Mouse (Mus musculus) Patski (cell line): ENCODE data around the gene Sash1. TPM values are rescaled to one million over a fixed set of nuclear protein-coding genes. Genes with fewer than 3 reads are reported as not detected.

Experiments
- ATAC-seq: fragments of 100-300 bp; one replicate; pipeline ENCODE4 v1.8.0; 2021
- CTCF ChIA-PET: fragments of 350-600 bp; sonication (Branson Sonifier 250); formaldehyde crosslinking; loops from one replicate; lab custom pipeline; 2022; ENCODE audit warnings: inconsistent platforms; lab: Charles Lee
- POLR2A ChIA-PET: fragments of 350-600 bp; sonication (Branson Sonifier 250); formaldehyde crosslinking; loops from one replicate; lab custom pipeline; 2022; ENCODE audit warnings: antibody characterized with exemption, inconsistent platforms; lab: Charles Lee
- DNase-seq: peaks from one replicate; pipeline ENCODE4 v3.0.0-alpha.2; 2011; ENCODE audit warnings: low read depth, low spot score
- H3K27me3 ChIP-seq: fragments of 371-371 bp; one replicate; pipeline ENCODE4 v1.5.1; 2021
- CTCF ChIP-seq: fragments of 100-300 bp; IDR thresholded peaks from one replicate; pipeline ENCODE4 v1.5.1; 2021
- in situ Hi-C: fragments of 300-500 bp; cut with MboI; formaldehyde crosslinking; loops from 3 replicates; pipeline ENCODE4 v1.11.1; 2018; ENCODE audit warnings: low pct_unique_long_range_greater_than_20kb, mixed read lengths
- polyA plus RNA-seq: library from polyadenylated mRNA; unstranded; gene quantifications from one replicate; pipeline ENCODE4 v1.2.3, GENCODE M21; 2021

The Sash1 gene
- polyA plus RNA-seq, 1 experiment from 2014 or later, result 86.3 TPM

- POLR2A ChIA-PET, result no interaction called here
- DNase-seq, result no peak
- ATAC-seq, result no peak
- H3K27me3 ChIP-seq, result no peaks in the 10 kb centered on the region
- TF ChIP-seq CTCF, result no peak
- CTCF ChIA-PET, result no interaction called here
- in situ Hi-C loops, result no loop called here
Measured at GRCm38 (mm10) chr10:8925299-8925698, 39.4 kb upstream of the Sash1 start.

- ChIA-PET CTCF (interaction anchor here (1.8 kb wide), 1 partner anchor 10 kb away, joined by 5 read pairs; no protein-coding TSS in a partner anchor), POLR2A (interaction anchor here (0.6 kb wide), 1 partner anchor 36 kb away, joined by 3 read pairs; the partner anchor contains the start of gene Sash1)
- H3K27me3 ChIP-seq, result no peaks in the 10 kb centered on the region
- DNase-seq (no peak), ATAC-seq (no peak)
- in situ Hi-C loops, result no loop called here
- TF ChIP-seq CTCF, result no peak
Measured at GRCm38 (mm10) chr10:8921098-8921693, 35.3 kb upstream of the Sash1 start.

GRCm38 (mm10) chr10:8917798-8918197 is 31.9 kb upstream of the Sash1 start:
- ChIA-PET POLR2A (no interaction called here), CTCF (interaction anchor here (1.4 kb wide), 1 partner anchor 32 kb away, joined by 3 read pairs; the partner anchor contains the start of gene Sash1)
- no peaks in the 10 kb centered on the region for H3K27me3 ChIP-seq
- no peak for TF ChIP-seq CTCF
- in situ Hi-C loops, result no loop called here
- ATAC-seq (no peak), DNase-seq (no peak)

- CTCF ChIA-PET, result interaction anchor here (1.4 kb wide), 1 partner anchor 31 kb away, joined by 3 read pairs; the partner anchor contains the start of gene Sash1
- ATAC-seq, result no peak
- POLR2A ChIA-PET, result no interaction called here
- H3K27me3 ChIP-seq, result no peaks in the 10 kb centered on the region
- TF ChIP-seq CTCF, result no peak
- in situ Hi-C loops, result no loop called here
- no peak for DNase-seq
Measured at GRCm38 (mm10) chr10:8917350-8917749, 31.5 kb upstream of the Sash1 start.

GRCm38 (mm10) chr10:8915755-8916154 is 29.9 kb upstream of the Sash1 start:
- ATAC-seq (no peak), DNase-seq (no peak)
- H3K27me3 ChIP-seq, result no peaks in the 10 kb centered on the region
- ChIA-PET POLR2A (no interaction called here), CTCF (no interaction called here)
- in situ Hi-C loops, result no loop called here
- TF ChIP-seq CTCF, result no peak

- ChIA-PET POLR2A (no interaction called here), CTCF (no interaction called here)
- no peak for TF ChIP-seq CTCF
- no peaks in the 10 kb centered on the region for H3K27me3 ChIP-seq
- in situ Hi-C loops, result no loop called here
- DNase-seq (no peak), ATAC-seq (no peak)
Measured at GRCm38 (mm10) chr10:8913904-8914303, 28.0 kb upstream of the Sash1 start.

GRCm38 (mm10) chr10:8912706-8913275 is 26.9 kb upstream of the Sash1 start:
- peak; percentile 40 for TF ChIP-seq CTCF
- POLR2A ChIA-PET, result no interaction called here
- ATAC-seq (no peak), DNase-seq (no peak)
- H3K27me3 ChIP-seq, result no peaks in the 10 kb centered on the region
- in situ Hi-C loops, result no loop called here
- CTCF ChIA-PET, result interaction anchor here (0.9 to 1.3 kb wide), 2 partner anchors 9 to 40 kb away, joined by 3 to 4 read pairs; no protein-coding TSS in a partner anchor

GRCm38 (mm10) chr10:8912213-8912612 is 26.3 kb upstream of the Sash1 start:
- in situ Hi-C loops, result no loop called here
- ChIA-PET CTCF (interaction anchor here (1.3 kb wide), 1 partner anchor 40 kb away, joined by 4 read pairs; no protein-coding TSS in a partner anchor), POLR2A (no interaction called here)
- ATAC-seq (no peak), DNase-seq (no peak)
- TF ChIP-seq CTCF, result no peak
- no peaks in the 10 kb centered on the region for H3K27me3 ChIP-seq

- DNase-seq (no peak), ATAC-seq (no peak)
- ChIA-PET CTCF (no interaction called here), POLR2A (no interaction called here)
- no peak for TF ChIP-seq CTCF
- in situ Hi-C loops, result no loop called here
- H3K27me3 ChIP-seq, result no peaks in the 10 kb centered on the region
Measured at GRCm38 (mm10) chr10:8910237-8910990, 24.5 kb upstream of the Sash1 start.

GRCm38 (mm10) chr10:8903086-8903485 is 17.2 kb upstream of the Sash1 start:
- CTCF ChIA-PET, result no interaction called here
- no peak for TF ChIP-seq CTCF
- DNase-seq, result no peak
- H3K27me3 ChIP-seq, result no peaks in the 10 kb centered on the region
- no peak for ATAC-seq
- POLR2A ChIA-PET, result no interaction called here
- in situ Hi-C loops, result no loop called here

GRCm38 (mm10) chr10:8902412-8902811 is 16.5 kb upstream of the Sash1 start:
- CTCF ChIA-PET, result no interaction called here
- POLR2A ChIA-PET, result no interaction called here
- no peak for DNase-seq
- no peak for TF ChIP-seq CTCF
- in situ Hi-C loops, result no loop called here
- ATAC-seq, result no peak
- no peaks in the 10 kb centered on the region for H3K27me3 ChIP-seq
